Mouse (Mus musculus): Measurements from ENCODE around the gene Wdr47.
A peak's percentile ranks its signal among the peaks of the same experiment; 100 is the strongest.

DNA sequence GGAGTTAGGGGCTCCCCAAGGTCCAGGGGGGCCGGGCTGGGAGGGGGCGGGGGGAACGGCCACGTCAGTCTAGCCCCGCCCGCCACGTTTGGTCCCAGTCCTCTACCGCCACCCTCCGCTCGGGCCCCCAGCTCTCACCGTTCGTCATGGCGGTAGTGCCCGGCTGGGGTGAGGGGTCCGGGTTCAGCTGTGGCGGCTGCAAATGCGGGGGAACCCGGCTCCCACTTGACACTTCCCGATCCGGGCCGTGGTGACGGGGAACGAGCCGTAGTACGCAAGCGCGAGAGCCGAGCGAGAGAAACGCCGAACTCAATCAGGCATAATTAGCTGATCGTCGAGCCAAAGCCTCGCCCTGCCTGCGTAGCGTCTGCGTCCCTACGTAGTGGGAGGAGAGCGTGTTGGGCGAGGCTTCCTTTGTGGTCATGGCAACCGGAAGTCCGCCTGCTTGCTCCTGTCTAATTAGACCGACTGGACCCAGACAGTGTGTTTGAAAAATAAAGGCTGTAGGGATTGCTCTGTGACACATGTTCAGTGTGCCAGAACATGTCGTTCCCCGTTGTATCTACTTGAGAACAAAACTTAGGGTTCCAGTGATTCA is 28.8 kb upstream of the Wdr47 start, which contains the start of gene Tmem167b:
- TF ChIP-seq CTCF (IDR thresholded peaks at IDR 0.05; ENCODE audit: extremely low read depth, insufficient read depth, insufficient read length, insufficient replicate concordance) (peak; percentile 9; the same call in 1 of the 2 replicates), POLR2A (IDR thresholded peaks at IDR 0.05; ENCODE audit: low read depth, low read length) (peak; percentile 52)
